7 mouse cellular contexts compared by ENCODE assay signal in genomic region chr19:57816221-57816996, GRCm38 (mm10).
A peak's percentile ranks its signal among the peaks of the same experiment; 100 is the strongest.
DNase-seq lines count a peak whose midpoint lies in the region; ATAC-seq lines count a peak whose summit lies in the region.

No protein-coding gene starts in this region.

- no peaks in the 10 kb centered on the region for H3K27me3 ChIP-seq in liver, embryonic 12.5 days (replicated peaks)
- H3K27me3 ChIP-seq in forebrain, embryonic 11.5 days (ENCODE audit: control insufficient read depth, insufficient read depth, low read length) = no peaks in the 10 kb centered on the region

- no peak overlapping the region for H3K9ac ChIP-seq in liver, embryonic 12.5 days
- H3K9ac ChIP-seq in forebrain, embryonic 11.5 days (ENCODE audit: low read length) = no peak overlapping the region

- no peaks in the 10 kb centered on the region for H3K36me3 ChIP-seq in liver, embryonic 12.5 days
- no peaks in the 10 kb centered on the region for H3K36me3 ChIP-seq in forebrain, embryonic 11.5 days (ENCODE audit: control insufficient read depth, insufficient read depth, low read length)

- H3K27ac ChIP-seq in liver, embryonic 12.5 days = no peak overlapping the region
- no peak overlapping the region for H3K27ac ChIP-seq in forebrain, embryonic 11.5 days (ENCODE audit: low read depth, low read length)

- DNase-seq in liver (peak; percentile 15), adipocyte (ENCODE audit: low spot score) (peak; percentile 35)
- DNase-seq in forebrain, embryonic 11.5 days (ENCODE audit: low spot score) = peak; percentile 64
- peak; percentile 63 to 84 for DNase-seq in layer of hippocampus, adult 18-20 months (ENCODE audit: low spot score in 2 of 2)
- DNase-seq in spleen, adult 18-20 months = no peak

- no peaks in the 10 kb centered on the region for H3K9me3 ChIP-seq in liver, embryonic 12.5 days (replicated peaks)
- H3K9me3 ChIP-seq in forebrain, embryonic 11.5 days (ENCODE audit: control insufficient read depth, low read length) = no peaks in the 10 kb centered on the region; the same call in 1 of the 2 replicates

- no peak overlapping the region for H3K4me2 ChIP-seq in liver, embryonic 12.5 days
- no peak overlapping the region for H3K4me2 ChIP-seq in forebrain, embryonic 11.5 days (ENCODE audit: low read depth, low read length, severe bottlenecking)

- ATAC-seq in liver, embryonic 12.5 days = no peak
- ATAC-seq in forebrain, embryonic 11.5 days (replicated peaks; ENCODE audit: low FRiP score) = no peak
- ATAC-seq in megakaryocyte progenitor cell, adult 5-6 weeks (replicated peaks; ENCODE audit: poor library complexity) = peak; percentile 58; the same call in 1 of the 2 replicates

- WGBS in liver, embryonic 12.5 days (ENCODE audit: insufficient replicate concordance) = 77% methylated on average over 17 of the region's 17 CpGs
- WGBS in forebrain, embryonic 11.5 days = 87% methylated on average over 17 of the region's 17 CpGs

- H3K4me3 ChIP-seq in liver, embryonic 12.5 days = no peak overlapping the region
- H3K4me3 ChIP-seq in forebrain, embryonic 11.5 days (ENCODE audit: low read depth, low read length) = no peak overlapping the region

- no peaks in the 10 kb centered on the region for H3K4me1 ChIP-seq in liver, embryonic 12.5 days
- H3K4me1 ChIP-seq in forebrain, embryonic 11.5 days (replicated peaks; ENCODE audit: control insufficient read depth, insufficient read depth, low read length) = no peaks in the 10 kb centered on the region

Comparison
In these comparisons a context has a peak if more than half of its experiments do, and no peak if none do; other contexts are left out.
1. DNase-seq: peak in liver (single experiment), adipocyte (single experiment), forebrain, embryonic 11.5 days (single experiment) and layer of hippocampus, adult 18-20 months (2 of 2); none in spleen, adult 18-20 months (0 of 2).